Mouse (Mus musculus): ENCODE measurements at regions not wholly inside any gene's neighbourhood (a gene's known extent, or its start where the extent isn't known, plus 50 kb on each side); places are given as distances from the start of the nearest gene placed in this dataset.

DNA sequence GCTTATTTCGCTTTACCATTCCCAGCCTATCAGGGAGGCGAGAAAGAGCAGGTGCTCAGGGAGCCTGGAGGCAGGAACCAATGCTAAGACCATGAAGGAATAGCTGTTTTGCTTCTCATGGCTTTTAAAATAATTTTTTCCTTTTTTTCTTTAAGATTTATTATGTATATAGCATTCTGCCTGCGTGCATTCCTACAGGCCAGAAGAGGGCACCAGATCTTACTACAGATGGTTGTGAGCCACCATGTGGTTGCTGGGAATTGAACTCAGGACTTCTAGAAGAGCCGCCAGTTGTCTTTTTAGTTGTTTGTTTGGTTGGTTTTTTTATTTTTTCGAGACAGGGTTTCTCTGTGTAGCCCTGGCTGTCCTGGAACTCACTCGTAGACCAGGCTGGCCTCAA lies 113.6 kb upstream of the Armc2 start:
- ATAC-seq (ENCODE audit: poor library complexity, severe bottlenecking) = no peak

DNA sequence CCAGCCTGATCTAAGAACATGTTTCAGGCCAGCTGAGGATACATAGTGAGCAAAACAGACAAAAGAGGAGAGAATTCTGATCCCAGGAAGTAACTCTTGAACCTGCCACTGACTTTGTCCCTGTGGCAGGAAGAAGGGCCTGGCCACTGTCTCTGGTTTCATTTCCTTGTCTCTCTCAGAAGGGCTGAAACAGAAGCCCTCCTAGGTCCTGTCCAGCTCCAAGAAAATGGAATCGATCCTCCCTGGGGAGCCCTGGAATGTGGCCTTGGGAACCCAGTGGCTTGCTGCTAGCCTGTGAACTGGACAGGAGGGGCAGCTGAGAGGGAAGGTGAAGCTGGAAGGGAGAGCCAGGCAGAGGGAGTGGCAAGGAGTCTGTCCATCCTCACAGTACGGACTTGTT lies 113.1 kb upstream of the Armc2 start:
- peak; percentile 73 for ATAC-seq (ENCODE audit: poor library complexity, severe bottlenecking)

DNA sequence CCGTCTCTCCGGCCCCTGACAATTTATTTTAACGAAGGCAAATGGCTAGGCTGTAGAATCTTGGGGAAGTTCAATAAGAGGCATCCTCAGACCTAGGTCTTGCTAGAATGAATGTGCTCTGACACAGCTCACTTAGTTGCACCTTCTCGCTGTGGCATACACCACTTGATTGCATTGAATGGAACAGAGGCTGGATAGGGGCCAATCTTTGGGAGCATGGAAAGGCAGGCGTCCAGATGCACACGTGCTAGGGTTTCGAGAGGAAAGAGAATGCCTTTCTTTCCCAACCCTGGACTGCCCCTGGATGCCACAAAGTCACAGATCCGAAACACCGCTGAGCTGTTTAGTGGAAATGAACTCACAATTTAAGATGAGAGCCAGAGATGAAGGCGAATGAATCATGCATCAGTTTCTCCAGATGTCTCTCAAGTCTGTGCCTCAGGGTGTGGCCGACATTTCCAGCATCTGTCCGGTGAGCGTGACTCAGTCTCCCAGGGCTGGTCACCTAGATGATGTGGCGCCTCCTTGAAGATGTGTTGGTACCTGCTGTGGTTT lies 109.7 kb upstream of the Armc2 start:
- ATAC-seq (ENCODE audit: poor library complexity, severe bottlenecking) = no peak

DNA sequence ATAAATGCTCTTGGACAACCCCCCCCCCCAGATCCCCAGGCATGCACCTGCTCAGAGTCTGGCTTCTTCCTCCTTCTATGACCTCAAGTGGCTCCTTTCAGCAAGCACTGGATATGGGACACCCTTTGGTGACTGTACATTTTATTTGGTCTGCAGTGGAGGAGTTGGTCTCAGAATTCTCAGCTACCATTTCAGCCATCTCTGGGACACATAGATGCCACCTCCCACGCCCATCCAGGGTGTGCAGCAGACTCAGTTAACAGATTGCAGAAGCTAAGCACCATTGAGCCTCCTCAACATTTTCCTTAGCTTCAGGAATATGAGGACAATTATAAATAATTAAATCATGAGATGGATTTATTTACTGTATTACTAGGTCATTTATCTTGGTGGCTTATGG lies 108.6 kb upstream of the Armc2 start:
- ATAC-seq (ENCODE audit: poor library complexity, severe bottlenecking) = no peak

DNA sequence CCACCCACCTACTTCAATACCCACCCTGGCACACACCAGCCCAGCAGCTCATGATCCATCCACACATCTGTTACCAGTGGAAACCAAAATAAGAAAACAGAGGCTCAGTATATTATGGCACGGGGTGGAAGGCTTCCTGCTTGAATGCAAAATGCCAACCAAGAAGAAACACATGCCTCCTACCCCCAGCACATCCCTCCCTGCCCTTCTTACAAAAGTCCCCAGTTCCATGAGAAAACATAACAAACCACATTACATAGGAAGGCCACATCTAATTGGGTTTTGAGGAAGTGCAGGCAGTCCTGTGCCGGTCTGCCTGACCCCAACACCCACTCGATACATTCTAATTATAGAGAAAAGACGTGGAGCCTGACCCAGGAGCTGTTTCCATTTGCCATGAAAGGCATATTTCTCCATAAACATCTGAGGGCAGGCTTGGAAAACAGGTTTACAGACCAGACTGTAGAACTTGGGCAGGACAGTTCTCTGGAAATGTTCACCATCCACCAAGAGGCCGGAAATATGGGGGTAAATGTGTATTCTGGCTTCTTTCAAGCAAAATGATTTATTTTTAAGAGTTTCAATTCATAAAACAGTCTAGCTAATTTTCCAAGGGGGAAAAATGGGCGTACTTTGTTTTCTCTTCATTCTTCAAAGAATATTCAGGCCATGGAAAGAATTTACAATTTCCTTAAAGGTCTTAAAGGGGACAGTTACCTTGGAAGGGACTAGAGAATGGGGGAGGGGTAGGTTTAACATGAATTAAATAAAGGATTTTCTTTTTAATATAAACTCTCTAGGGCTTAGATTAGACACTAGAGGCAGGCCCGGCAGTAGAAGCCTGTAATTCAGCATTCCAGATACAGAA lies 104.8 kb upstream of the Armc2 start:
- ATAC-seq (ENCODE audit: poor library complexity, severe bottlenecking) = peak; percentile 49; the same call in 1 of the 2 replicates

DNA sequence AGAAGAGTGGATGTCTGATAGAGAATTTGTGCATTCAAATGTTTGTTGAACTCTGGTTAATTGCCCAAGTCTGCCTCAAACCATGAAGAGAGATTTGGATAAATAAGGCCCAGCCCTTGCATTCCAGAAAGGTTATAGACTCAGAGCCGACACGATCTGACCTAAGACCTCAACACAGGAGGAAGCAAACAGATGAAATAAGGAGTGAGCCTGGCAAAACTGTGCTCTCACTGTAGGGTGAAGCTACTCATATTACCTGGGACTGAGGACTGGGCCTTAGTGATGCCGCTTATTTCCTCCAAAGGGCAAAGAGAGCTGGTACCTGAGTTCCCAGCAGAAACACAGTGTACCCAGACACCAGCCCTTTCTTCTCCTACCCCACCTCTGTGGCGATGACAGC lies 103.7 kb upstream of the Armc2 start:
- no peak for ATAC-seq (ENCODE audit: poor library complexity, severe bottlenecking)

DNA sequence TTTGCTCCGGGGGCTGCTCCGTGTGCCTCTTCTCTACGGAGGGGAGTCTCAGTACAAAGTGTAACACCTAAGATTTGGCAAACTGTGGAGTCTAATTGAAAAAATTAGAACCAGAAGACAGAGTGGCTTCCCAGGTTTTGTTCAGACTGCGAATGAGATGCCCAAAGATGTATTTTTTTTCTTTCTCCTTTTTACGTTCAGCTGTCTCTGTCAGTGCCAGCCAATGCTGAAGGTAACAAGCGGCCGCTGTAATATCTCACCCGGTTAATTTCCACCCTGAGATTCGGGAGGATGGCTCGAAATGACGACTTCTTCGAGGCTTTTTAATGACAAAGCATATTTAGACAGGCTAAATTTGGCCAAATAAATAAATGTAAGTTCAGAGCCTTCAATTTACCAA lies 101.1 kb upstream of the Armc2 start:
- ATAC-seq (ENCODE audit: poor library complexity, severe bottlenecking) = no peak

DNA sequence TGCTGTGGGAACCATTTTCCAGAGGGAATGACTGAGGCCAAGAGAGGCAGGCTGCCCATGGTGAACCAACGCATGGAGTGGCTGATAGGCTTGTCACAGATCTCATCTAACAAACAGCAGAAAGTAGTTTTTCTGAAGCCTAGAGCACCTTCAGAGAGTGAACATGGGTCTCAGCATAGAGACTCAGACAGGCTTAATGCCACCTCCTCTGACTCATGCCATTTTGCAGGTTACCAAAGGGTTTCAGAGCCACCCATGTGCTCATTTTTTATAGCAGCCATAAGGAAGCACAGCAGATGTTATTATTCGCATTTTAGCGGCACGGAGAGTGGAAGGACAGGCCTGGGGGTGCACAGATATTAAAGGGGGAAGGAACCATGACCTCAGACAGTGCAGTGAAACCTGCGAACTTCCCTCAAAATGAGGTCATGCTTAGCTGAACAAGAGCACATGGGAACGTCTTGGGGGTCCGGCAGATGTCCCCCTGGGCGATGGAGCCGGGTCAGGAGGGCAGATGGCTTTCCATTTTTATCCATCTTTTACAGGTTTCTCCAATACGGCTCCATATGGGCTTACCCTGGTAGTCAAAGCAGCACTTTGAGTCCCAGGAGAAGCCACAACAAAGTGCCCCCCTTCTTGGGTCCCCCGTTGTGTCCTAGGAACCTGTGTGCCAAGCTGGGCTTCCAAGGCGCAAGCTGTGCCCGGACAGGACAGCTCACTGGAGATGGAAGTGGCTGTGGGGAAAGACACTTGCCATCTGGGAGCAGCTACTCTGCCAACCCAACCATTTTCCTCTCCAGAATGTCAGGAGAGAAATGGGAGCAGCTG lies 100.3 kb upstream of the Armc2 start:
- 0 out of 2 replicates have a peak, but pooled peaks have one; percentile 27 for ATAC-seq (ENCODE audit: poor library complexity, severe bottlenecking)

DNA sequence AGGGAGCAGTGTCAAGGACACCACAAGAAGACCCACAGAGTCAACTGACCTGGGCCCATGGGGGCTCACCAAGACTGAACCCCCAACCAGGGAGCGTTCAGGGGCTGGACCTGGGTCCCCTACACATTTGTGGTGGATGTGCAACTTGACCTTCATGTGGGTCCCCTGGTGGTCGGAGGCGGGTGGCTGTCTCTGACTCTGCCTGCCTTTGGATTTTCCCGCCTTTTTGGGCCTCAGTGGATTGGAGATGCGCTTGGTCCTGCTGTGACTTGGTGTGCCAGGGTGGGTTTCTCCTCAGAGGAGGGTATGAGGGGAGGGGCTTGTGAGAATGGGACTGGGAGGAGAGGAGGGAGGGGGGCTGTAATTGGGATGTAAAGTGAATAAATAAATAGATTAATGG lies 99.3 kb upstream of the Armc2 start:
- ATAC-seq (ENCODE audit: poor library complexity, severe bottlenecking) = no peak

DNA sequence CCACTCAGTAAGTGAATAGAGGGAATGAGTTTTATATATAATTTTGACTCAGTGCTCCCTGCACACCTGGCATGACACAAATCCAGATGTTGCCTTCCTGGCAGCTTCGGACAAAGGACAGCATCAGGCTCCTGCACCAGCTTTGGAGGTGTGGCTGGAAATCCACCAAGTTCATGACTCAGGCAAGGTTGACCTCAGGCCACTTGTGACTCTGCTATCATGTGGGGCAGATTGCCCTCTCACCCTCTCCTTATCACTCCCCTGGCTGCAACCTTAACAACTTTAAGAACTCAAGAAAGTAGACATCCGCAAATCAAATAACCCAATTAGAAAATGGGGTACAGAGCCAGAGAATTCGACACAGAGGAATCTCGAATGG lies 97.7 kb upstream of the Armc2 start:
- ATAC-seq (ENCODE audit: poor library complexity, severe bottlenecking) = no peak

DNA sequence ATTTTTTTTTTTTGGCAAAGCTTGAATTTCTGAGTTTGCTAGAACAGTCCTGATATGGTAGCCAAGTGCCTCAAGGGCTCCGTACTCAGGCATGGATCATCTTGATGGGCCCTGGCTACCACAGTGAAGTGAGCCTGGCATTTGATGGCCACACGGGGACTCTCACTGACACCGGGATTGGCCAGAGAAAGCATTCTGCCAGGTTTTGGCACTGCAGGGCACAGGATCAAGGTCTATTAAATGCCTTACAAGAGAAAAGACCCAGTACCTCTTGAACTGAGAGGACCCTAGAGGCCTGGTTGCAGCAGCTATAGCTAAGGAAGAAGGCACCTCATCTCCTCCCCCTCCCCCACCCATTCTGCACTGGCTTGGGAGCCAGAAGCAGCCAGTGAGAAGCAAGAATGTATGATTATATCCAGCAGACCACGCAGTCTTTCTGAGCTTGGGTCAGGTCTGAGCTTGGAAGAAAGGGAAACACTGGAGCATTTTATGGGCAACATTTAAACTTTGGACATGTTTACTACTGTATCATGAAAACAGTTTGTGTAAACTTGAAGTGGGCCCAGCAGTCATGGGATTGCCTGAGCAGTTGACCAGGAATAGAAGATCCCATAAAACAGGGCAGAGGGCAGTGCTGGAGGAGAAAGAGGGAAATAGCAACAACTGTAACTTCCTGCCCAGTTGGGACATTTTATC lies 97.1 kb upstream of the Armc2 start:
- no peak for ATAC-seq (ENCODE audit: poor library complexity, severe bottlenecking)

DNA sequence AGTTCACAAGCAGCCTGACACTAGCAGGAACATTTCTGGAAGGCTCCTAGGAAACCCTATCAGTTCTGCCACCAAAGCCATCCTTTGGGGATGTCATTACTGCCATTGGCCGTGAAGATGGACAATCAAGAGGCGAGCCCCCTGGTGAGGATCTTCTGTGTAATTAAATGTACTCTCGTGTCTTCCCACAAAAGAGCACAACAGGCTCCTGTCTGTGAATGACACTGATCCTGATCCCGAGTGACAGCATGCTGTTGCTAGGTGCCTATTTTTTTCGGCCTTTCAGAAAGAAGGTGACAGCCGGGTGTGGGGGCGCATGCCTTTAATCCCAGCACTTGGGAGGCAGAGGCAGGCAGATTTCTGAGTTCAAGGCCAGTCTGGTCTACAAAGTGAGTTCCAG lies 92.5 kb upstream of the Armc2 start:
- ATAC-seq (ENCODE audit: poor library complexity, severe bottlenecking) = no peak

DNA sequence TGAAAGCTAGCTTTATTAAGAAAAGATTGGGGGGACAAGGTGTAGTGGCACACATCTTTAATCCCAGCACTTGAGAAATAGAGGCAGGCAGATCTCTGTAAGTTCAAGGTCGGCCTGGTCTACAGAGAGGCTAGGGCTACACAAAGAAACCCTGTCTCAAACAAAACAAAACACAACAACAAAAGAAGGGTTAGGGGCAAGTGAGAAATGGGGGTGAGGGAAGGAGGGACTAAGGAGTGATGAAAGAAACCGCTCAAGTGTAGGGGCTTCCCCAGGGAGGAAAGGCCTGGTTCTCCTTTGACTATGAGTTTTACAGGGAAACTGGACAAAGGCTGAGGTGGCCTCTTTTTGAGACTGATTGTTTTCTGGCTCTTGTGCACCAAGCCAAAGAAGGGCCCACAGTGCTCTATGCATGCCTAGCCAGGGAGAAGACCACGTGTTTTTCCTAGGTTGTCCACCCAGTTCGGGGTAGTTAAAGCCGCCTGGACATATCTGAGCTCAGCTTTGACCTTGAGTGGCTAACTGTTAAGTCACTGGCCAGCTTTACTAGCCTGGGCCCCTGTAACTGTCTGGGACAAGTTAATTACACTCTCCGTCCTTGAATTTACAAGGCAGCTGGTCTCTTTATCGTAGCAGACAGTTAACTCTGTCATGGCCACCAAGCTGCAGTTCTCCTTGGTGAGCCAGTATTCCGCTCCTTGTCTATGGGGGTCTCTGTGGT lies 90.2 kb upstream of the Armc2 start:
- no peak for ATAC-seq (ENCODE audit: poor library complexity, severe bottlenecking)

DNA sequence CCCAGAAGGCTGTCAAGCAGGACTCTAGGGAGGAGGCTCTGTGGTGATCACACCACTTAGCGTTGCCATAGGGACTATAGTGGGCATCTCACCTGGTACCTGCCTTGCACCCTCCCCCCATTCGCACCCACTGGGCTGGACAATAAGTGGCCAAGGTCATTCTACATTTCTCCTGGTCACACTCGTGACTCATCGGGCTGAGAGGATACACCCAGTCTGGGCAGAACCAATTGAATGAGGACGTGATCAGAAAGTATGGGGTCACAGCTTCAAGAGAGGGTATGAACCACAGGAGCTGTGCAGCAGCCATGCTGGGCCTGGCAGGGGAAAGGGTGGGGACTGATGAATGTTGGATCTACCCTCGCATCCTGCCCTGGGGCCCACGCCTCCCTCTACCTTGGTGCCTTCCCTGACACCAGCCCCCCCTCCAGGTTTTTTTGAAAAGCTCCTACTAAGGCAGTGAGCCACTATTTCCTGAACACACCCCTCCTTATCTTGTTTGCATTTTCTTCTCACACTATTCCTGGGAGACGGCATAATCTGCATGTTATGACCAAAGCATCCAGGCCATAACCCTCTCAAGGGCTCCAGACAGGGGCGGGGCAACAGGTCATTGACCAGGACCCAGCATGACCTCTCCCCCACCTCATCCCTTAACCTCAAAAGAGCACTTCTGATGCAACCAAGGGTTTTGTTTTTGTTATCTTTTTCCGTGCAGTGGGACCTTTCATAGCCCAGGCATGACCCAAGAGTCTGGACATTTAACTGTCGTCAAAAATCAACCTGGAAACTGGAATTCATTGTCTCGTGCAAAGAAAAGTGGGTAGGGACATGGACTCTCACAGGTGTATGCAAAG lies 89.4 kb upstream of the Armc2 start:
- ATAC-seq (ENCODE audit: poor library complexity, severe bottlenecking) = no peak

DNA sequence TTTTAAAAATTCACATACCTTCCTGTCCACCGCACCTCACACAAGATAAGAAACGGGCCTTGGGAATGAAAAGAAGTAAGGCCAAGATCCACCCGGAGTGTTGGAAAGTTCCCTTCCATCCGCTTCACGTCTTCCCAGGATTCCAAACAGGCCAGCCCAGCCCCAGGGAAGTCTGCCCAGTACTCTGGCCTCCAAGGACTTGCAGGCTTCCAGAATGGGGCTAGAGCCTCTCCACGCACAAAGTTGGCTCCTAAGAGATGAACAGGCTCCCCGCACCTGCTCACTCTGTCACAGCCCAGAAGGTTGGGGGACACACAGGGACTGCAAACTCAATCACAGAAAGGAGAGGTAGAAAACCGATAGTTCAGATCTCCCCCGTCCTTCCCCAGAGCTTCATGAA lies 88.4 kb upstream of the Armc2 start:
- no peak for ATAC-seq (ENCODE audit: poor library complexity, severe bottlenecking)

DNA sequence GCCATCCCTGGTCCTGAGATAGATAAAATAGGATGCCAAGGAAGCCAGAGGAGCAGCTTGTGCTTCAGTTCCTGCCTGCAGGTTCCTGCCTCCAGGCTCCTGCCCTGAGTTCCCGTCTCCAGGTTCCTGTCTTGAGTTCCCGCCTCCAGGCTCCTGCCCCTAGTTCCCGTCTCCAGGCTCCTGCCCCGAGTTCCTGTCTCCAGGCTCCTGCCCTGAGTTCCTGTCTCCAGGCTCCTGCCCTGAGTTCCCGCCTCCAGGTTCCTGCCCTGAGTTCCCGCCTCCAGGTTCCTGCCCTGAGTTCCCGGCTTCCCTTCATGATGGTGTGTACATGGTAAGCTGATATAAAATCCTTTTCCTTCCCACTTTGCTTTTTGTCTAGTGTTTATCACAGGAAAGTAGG lies 86.8 kb upstream of the Armc2 start:
- no peak for ATAC-seq (ENCODE audit: poor library complexity, severe bottlenecking)

DNA sequence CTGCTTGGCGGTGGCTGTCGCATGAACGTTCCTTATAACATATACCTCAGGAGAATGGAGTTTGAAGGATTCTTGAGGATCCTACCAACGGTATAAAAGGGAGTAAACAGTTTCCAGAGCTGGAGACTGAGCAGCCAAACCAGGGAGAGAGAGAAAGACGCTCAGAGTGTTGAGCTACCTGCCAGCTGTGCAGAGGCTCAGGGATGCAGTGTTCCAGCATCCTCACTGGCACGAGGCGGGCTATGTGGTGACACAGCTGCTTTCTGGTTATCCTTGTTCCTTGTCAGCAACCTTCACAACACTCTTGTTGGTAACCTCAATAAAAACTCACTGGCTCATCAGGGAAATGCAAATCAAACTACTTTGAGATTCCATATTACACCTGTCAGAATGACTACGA lies 84.1 kb upstream of the Armc2 start:
- ATAC-seq (ENCODE audit: poor library complexity, severe bottlenecking) = no peak

DNA sequence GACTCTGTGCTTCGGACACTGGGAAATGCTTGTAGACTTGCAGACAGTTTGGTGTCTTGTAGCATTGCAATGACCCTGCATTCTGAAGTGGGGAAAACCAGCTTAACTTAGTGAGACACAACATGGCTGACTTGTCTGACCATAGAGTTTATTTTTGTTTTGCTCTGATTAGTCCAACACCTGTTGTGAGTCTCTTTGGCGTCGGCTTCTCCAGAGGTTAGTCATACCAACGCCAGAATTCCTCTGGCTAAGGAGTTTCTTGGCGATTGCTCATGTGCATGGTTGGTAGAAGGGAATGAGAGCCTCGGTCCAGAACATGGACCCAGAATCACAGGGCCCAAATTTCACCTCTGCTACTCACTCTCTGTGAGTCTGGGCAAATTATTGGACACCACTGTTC lies 82.9 kb upstream of the Armc2 start:
- no peak for ATAC-seq (ENCODE audit: poor library complexity, severe bottlenecking)

DNA sequence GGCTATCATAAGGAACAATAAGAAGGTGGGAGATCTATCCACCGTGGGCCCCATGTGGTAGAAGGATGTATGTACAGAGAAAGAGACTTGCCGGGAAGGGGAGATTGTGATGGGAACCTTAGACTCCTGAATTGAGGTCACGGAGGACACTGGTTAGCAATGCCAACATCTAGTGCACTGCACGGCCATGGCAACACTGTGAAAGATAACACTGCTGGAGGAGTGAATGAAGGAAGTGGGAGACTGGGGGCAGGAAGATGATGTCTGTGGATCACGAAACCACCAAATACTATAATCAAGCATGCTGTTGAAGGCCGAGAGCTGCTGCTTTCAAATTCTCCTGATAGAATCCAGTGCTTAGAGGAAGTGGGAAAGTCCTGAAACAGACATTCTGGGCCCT lies 78.7 kb upstream of the Armc2 start:
- peak; percentile 18; the same call in 1 of the 2 replicates for ATAC-seq (ENCODE audit: poor library complexity, severe bottlenecking)

DNA sequence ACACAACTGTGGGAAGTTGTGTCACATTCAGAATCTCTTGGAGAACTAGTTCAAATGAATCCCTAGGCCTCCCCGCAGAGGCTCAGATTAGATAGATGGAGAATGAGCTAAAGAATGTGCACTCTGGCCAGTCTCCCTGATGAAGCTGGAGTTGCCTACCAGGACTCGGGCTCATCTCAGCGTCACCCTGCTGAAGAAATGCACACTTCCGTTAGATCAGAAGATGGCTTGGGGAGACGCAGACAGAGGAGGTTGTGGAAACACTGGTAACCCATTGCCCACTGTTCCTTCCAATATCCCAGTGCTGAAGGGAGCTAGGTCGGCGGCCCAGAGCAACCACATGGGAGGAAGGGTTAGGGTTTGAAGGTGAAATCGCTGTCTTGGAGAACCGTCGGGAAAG lies 77.7 kb upstream of the Armc2 start:
- no peak for ATAC-seq (ENCODE audit: poor library complexity, severe bottlenecking)

All from megakaryocyte, adult 5-6 weeks (primary cell).